Mouse (Mus musculus) limb, embryonic 11.5 days (tissue): ENCODE measurements around the gene Spp2. TPM values are rescaled to one million over a fixed set of nuclear protein-coding genes. Genes with fewer than 3 reads are reported as not detected.
A peak's percentile ranks its signal among the peaks of the same experiment; 100 is the strongest.

Experiments
- ATAC-seq: fragments of 200-750 bp; cut with Nextera tagmentation; 2 replicates; pipeline ENCODE4 v1.8.0; 2017; ENCODE audit warnings: low read depth; ENCODE audit not compliant: insufficient number of reproducible peaks, low FRiP score, low TSS enrichment
- DNase-seq: peaks from one replicate; pipeline ENCODE4 v3.0.0-alpha.2; 2015; ENCODE audit warnings: low spot score
- H3K27ac ChIP-seq: fragments of 300-500 bp; sonication (generic); replicated peaks from 2 replicates; pipeline ENCODE4 v1.5.1; 2014; ENCODE audit warnings: low read depth, mild to moderate bottlenecking, low read length
- H3K27me3 ChIP-seq: fragments of 300-500 bp; sonication (generic); 2 replicates; pipeline ENCODE4 v1.6.1; 2014; ENCODE audit warnings: mild to moderate bottlenecking, low read length, mixed read lengths; ENCODE audit not compliant: control insufficient read depth, insufficient read depth
- H3K36me3 ChIP-seq: fragments of 300-500 bp; sonication (generic); 2 replicates; pipeline ENCODE4 v1.6.1; 2014; ENCODE audit warnings: mild to moderate bottlenecking, low read length, moderate library complexity, mixed read lengths; ENCODE audit not compliant: control insufficient read depth, insufficient read depth
- H3K4me1 ChIP-seq: fragments of 300-500 bp; sonication (generic); 2 replicates; pipeline ENCODE4 v1.6.1; 2014; ENCODE audit warnings: low read length, mixed read lengths; ENCODE audit not compliant: control insufficient read depth, insufficient read depth
- H3K4me2 ChIP-seq: fragments of 300-500 bp; sonication (generic); 2 replicates; pipeline ENCODE4 v1.6.1; 2014; ENCODE audit warnings: low read depth, mild to moderate bottlenecking, moderate library complexity; ENCODE audit not compliant: severe bottlenecking
- H3K4me3 ChIP-seq: fragments of 300-500 bp; sonication (generic); 2 replicates; pipeline ENCODE4 v1.5.1; 2014; ENCODE audit warnings: low read depth, low read length
- H3K9ac ChIP-seq: fragments of 300-500 bp; sonication (generic); 2 replicates; pipeline ENCODE4 v1.6.1; 2014; ENCODE audit warnings: mild to moderate bottlenecking, low read length
- H3K9me3 ChIP-seq: fragments of 300-500 bp; sonication (generic); 2 replicates; pipeline ENCODE4 v1.6.1; 2016; ENCODE audit warnings: low read length; ENCODE audit not compliant: control insufficient read depth
- WGBS: fragments of 180-500 bp; shearing (Covaris S2); extraction: QIAGEN DNeasy Blood & Tissue Kit; methylation state at CpG from one replicate; pipeline ENCODE4 v1.1.7; 2014; 5-methylcytosine and 5-hydroxymethylcytosine counted together
- polyA plus RNA-seq: library from polyadenylated mRNA; unstranded; fragments of >200 nt; fragmentation: Nextera tagmentation; extraction: Ambion mirVana; gene quantifications from 2 replicates; pipeline ENCODE4 v1.2.1, GENCODE M21; 2014

Spp2 gene
- polyA plus RNA-seq, 1 experiment from 2014 or later = not detected

GRCm38 (mm10) chr1:88466325-88467064, 59.7 kb downstream of the Spp2 start:
- no peak overlapping the region for H3K27ac ChIP-seq
- DNase-seq (no peak), ATAC-seq (no peak)
- H3K9ac ChIP-seq = no peak overlapping the region
- H3K36me3 ChIP-seq = no peaks in the 10 kb centered on the region
- no peak overlapping the region for H3K4me2 ChIP-seq
- H3K4me3 ChIP-seq = no peak overlapping the region
- H3K9me3 ChIP-seq = no peaks in the 10 kb centered on the region
- no peaks in the 10 kb centered on the region for H3K27me3 ChIP-seq
- WGBS = 74% methylated on average over 8 of the region's 8 CpGs
- no peaks in the 10 kb centered on the region for H3K4me1 ChIP-seq

DNA sequence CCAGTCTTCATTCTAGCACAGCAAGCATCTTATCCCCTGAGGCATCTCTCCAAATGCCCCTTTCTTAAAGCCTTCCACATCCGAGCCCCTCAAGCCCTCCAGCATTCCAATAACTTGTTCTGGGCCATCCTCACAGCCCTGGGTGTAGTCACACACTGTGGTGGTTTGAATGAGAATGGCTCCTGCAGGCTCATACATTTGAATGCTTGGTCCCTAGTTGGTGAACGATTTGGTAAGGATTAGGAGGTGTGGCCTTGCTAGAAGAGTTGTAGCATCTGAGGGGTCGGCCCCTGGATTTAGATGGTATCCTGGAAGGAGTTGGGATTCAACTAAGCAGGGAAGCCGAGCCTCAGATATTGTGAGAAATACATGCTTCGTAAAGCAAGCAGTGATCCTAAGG, 61.1 kb downstream of the Spp2 start:
- H3K4me3 ChIP-seq = no peak overlapping the region
- H3K27ac ChIP-seq = no peak overlapping the region
- H3K9me3 ChIP-seq = no peaks in the 10 kb centered on the region
- H3K9ac ChIP-seq = no peak overlapping the region
- no peaks in the 10 kb centered on the region for H3K27me3 ChIP-seq
- no peak for DNase-seq
- no peaks in the 10 kb centered on the region for H3K36me3 ChIP-seq
- no peaks in the 10 kb centered on the region for H3K4me1 ChIP-seq
- H3K4me2 ChIP-seq = no peak overlapping the region
- no peak for ATAC-seq
- 85% methylated on average over 5 of the region's 5 CpGs for WGBS

- DNase-seq (no peak), ATAC-seq (no peak)
- H3K4me1 ChIP-seq = no peaks in the 10 kb centered on the region
- 97% methylated on average over 2 of the region's 2 CpGs for WGBS
- H3K9me3 ChIP-seq = no peaks in the 10 kb centered on the region
- H3K9ac ChIP-seq = no peak overlapping the region
- no peak overlapping the region for H3K4me3 ChIP-seq
- H3K27me3 ChIP-seq = no peaks in the 10 kb centered on the region
- H3K4me2 ChIP-seq = no peak overlapping the region
- no peaks in the 10 kb centered on the region for H3K36me3 ChIP-seq
- no peak overlapping the region for H3K27ac ChIP-seq
Measured at GRCm38 (mm10) chr1:88468335-88468734, 61.6 kb downstream of the Spp2 start.

DNA sequence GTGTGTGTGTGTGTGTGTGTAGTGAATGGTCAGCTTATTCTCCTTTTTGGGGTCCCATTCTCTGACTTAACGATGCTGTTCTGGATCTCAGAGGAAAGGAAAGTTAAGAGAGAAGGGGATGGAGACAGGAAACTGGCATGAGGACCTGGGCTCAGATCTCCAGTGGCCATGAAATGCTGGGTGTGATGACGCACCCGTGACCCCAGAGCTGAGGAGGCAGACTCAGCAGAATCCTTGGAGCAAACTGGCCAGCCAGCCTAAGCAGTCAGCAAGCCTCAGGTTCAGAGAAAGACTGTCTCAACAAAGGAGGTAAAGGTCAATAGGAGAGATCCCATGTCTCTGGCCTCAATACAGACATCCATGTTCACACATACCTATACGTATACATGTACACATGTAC, 63.0 kb downstream of the Spp2 start:
- no peak overlapping the region for H3K4me2 ChIP-seq
- no peaks in the 10 kb centered on the region for H3K36me3 ChIP-seq
- H3K9ac ChIP-seq = no peak overlapping the region
- H3K4me1 ChIP-seq = peaks cover 5% of the 10 kb centered on the region
- 91% methylated on average over 4 of the region's 4 CpGs for WGBS
- no peak for DNase-seq
- no peaks in the 10 kb centered on the region for H3K9me3 ChIP-seq
- no peaks in the 10 kb centered on the region for H3K27me3 ChIP-seq
- no peak for ATAC-seq
- H3K4me3 ChIP-seq = no peak overlapping the region
- no peak overlapping the region for H3K27ac ChIP-seq

DNA sequence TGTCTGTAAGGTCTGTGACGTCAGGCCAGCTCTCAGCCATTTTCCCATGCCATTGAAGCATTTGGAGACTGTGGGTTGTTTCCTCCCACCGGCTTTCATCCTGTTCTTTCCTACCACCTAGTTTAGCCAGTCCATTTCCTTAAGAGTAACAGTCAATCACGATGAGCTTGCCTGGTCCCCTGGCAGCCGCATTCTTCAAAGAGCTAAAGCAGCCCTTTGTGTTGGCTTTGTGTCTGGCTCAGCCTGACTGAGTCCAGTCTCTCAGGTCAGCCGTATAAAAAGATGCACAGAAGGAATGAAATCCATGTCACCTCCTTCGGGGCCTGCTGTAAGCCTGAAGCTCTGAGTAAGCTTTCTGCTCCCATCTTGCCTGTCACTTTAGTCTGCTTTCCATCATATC, 65.5 kb downstream of the Spp2 start:
- Histone ChIP-seq H3K27ac (no peak overlapping the region), H3K9ac (no peak overlapping the region), H3K4me2 (no peak overlapping the region), H3K4me3 (no peak overlapping the region), H3K4me1 (peaks cover 17% of the 10 kb centered on the region), H3K9me3 (no peaks in the 10 kb centered on the region), H3K27me3 (no peaks in the 10 kb centered on the region), H3K36me3 (no peaks in the 10 kb centered on the region)
- DNase-seq (no peak), ATAC-seq (no peak)
- 31% methylated on average over 6 of the region's 6 CpGs for WGBS

- ATAC-seq = no peak
- no peak overlapping the region for H3K4me2 ChIP-seq
Measured at GRCm38 (mm10) chr1:88473899-88474298, 67.1 kb downstream of the Spp2 start.

DNA sequence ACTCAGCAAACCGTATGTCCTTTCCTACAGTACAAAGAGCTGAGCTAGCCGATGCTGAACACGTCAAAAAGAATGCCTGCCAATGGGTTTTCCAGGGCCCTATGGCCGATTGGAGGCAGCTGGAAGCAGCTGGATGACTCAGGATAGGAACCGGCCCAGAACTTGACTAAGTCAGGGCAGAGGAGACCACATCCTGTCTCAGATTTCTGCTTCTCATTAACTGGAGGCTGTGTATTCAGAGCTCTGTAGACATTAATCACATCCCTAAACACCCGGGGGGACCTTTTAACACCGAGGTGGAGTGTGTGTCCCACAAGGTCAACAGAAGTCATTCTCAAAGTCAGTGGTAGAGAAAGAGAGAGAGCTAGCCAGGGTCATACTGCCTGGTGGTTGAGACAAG, 67.8 kb downstream of the Spp2 start:
- 4% methylated on average over 7 of the region's 7 CpGs for WGBS
- ATAC-seq = peak; percentile 71
- Histone ChIP-seq H3K9ac (no peak overlapping the region), H3K27ac (no peak overlapping the region), H3K4me1 (peaks cover 17% of the 10 kb centered on the region), H3K9me3 (no peaks in the 10 kb centered on the region), H3K4me3 (no peak overlapping the region), H3K36me3 (no peaks in the 10 kb centered on the region), H3K4me2 (no peak overlapping the region), H3K27me3 (no peaks in the 10 kb centered on the region)
- DNase-seq = peak; percentile 61

More at GRCm38 (mm10) chr1:88473899-88474298, 67.1 kb downstream of the Spp2 start:
- WGBS = 58% methylated on average over 2 of the region's 2 CpGs
- no peaks in the 10 kb centered on the region for H3K27me3 ChIP-seq
- H3K36me3 ChIP-seq = no peaks in the 10 kb centered on the region
- no peak for DNase-seq
- H3K27ac ChIP-seq = no peak overlapping the region
- no peak overlapping the region for H3K4me3 ChIP-seq
- H3K9me3 ChIP-seq = no peaks in the 10 kb centered on the region
- peaks cover 17% of the 10 kb centered on the region for H3K4me1 ChIP-seq
- no peak overlapping the region for H3K9ac ChIP-seq

- DNase-seq (peak; percentile 58), ATAC-seq (no peak)
- Histone ChIP-seq H3K4me1 (peaks cover 17% of the 10 kb centered on the region), H3K4me3 (no peak overlapping the region), H3K9ac (no peak overlapping the region), H3K36me3 (no peaks in the 10 kb centered on the region), H3K27ac (no peak overlapping the region), H3K9me3 (no peaks in the 10 kb centered on the region), H3K4me2 (no peak overlapping the region), H3K27me3 (no peaks in the 10 kb centered on the region)
- 2% methylated on average over 8 of the region's 8 CpGs for WGBS
Measured at GRCm38 (mm10) chr1:88475502-88475953, 68.8 kb downstream of the Spp2 start.
